Mouse (Mus musculus) liver, embryonic 11.5 days (tissue): ENCODE data around the gene Clhc1. TPM values are rescaled to one million over a fixed set of nuclear protein-coding genes. Genes with fewer than 3 reads are reported as not detected.

Experiments
- ATAC-seq: fragments of 200-750 bp; cut with Nextera tagmentation; replicated peaks from 2 replicates; pipeline ENCODE4 v1.8.0; 2017; ENCODE audit warnings: moderate number of reproducible peaks, mild to moderate bottlenecking, moderate TSS enrichment, moderate library complexity; ENCODE audit not compliant: low FRiP score
- DNase-seq: peaks from one replicate; pipeline ENCODE4 v3.0.0-alpha.2; 2017; ENCODE audit warnings: low spot score
- H3K27ac ChIP-seq: fragments of 300-500 bp; sonication (generic); 2 replicates; pipeline ENCODE4 v1.5.1; 2014; ENCODE audit warnings: mild to moderate bottlenecking, low read depth, low read length, control low read depth
- H3K27me3 ChIP-seq: fragments of 300-500 bp; sonication (generic); replicated peaks from 2 replicates; pipeline ENCODE4 v1.6.1; 2014; ENCODE audit warnings: low read length, mixed read lengths; ENCODE audit not compliant: control insufficient read depth, insufficient read depth
- H3K36me3 ChIP-seq: fragments of 300-500 bp; sonication (generic); 2 replicates; pipeline ENCODE4 v1.6.1; 2014; ENCODE audit warnings: mild to moderate bottlenecking, low read length, moderate library complexity, mixed read lengths; ENCODE audit not compliant: control insufficient read depth, insufficient read depth
- H3K4me1 ChIP-seq: fragments of 300-500 bp; sonication (generic); replicated peaks from 2 replicates; pipeline ENCODE4 v1.6.1; 2014; ENCODE audit warnings: low read length, mixed read lengths; ENCODE audit not compliant: control insufficient read depth, insufficient read depth
- H3K4me2 ChIP-seq: fragments of 300-500 bp; sonication (generic); 2 replicates; pipeline ENCODE4 v1.6.1; 2014; ENCODE audit warnings: mild to moderate bottlenecking, control low read depth, moderate library complexity
- H3K4me3 ChIP-seq: fragments of 300-500 bp; sonication (generic); 2 replicates; pipeline ENCODE4 v1.5.1; 2014; ENCODE audit warnings: low read depth, low read length, control low read depth
- H3K9ac ChIP-seq: fragments of 300-500 bp; sonication (generic); 2 replicates; pipeline ENCODE4 v1.6.1; 2014; ENCODE audit warnings: low read depth, low read length, control low read depth
- H3K9me3 ChIP-seq: fragments of 300-500 bp; sonication (generic); 2 replicates; pipeline ENCODE4 v1.6.1; 2016; ENCODE audit warnings: low read length, inconsistent platforms, mixed read lengths; ENCODE audit not compliant: control insufficient read depth
- WGBS: fragments of 180-500 bp; shearing (Covaris S2); extraction: QIAGEN DNeasy Blood & Tissue Kit; methylation state at CpG from one replicate; pipeline ENCODE4 v1.1.7; 2014; 5-methylcytosine and 5-hydroxymethylcytosine counted together
- polyA plus RNA-seq: library from polyadenylated mRNA; unstranded; fragments of >200 nt; fragmentation: Nextera tagmentation; extraction: Ambion mirVana; gene quantifications from 2 replicates; pipeline ENCODE4 v1.2.1, GENCODE M21; 2014

Clhc1 gene
- polyA plus RNA-seq, 1 experiment from 2014 or later = 0.10 TPM

DNA sequence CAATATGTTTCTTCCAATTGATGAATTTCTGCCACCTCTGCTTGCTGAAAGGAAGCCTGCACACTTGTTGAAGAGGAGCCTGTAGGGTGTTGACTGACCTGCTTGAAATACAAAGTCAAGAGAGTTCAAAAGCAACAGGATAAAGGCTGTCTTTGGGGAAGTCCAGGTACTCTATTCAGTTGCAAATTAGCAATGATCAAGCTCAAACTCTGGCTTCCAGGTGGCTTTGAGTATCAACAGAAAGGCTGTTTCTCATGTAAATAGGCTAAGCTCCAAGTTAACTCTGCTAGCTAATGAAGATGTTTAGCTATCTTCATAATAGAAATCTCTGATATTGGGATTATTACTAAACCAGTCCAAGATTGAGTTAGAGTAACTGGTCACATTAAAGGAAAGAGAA is 49.4 kb downstream of the Clhc1 start:
- H3K9me3 ChIP-seq = no peaks in the 10 kb centered on the region
- no peak overlapping the region for H3K4me3 ChIP-seq
- DNase-seq = no peak
- H3K9ac ChIP-seq = no peak overlapping the region
- no peak overlapping the region for H3K27ac ChIP-seq
- H3K27me3 ChIP-seq = no peaks in the 10 kb centered on the region
- ATAC-seq = no peak
- H3K4me2 ChIP-seq = no peak overlapping the region
- no peaks in the 10 kb centered on the region for H3K4me1 ChIP-seq
- H3K36me3 ChIP-seq = no peaks in the 10 kb centered on the region

DNA sequence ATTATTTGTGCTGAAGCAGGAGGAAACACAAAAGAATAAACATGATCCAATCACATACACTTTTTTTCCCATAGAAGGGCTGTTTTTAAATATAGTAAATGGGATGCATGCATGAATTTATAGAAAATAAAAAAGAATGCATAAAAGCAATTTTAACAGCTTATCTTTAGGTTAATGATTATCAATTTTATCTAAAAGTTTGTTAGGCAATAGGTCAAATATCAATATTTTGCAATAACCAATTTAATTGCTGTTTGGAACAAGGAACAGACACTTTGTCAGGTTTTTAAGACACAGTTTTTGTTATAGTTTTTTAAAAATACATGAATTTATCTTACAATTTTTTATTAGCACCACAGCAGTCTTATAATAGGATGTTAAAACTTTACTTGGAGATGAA is 51.2 kb downstream of the Clhc1 start:
- Histone ChIP-seq H3K27me3 (no peaks in the 10 kb centered on the region), H3K4me2 (no peak overlapping the region), H3K4me3 (no peak overlapping the region), H3K27ac (no peak overlapping the region), H3K4me1 (no peaks in the 10 kb centered on the region), H3K9me3 (no peaks in the 10 kb centered on the region), H3K36me3 (no peaks in the 10 kb centered on the region), H3K9ac (no peak overlapping the region)
- ATAC-seq (no peak), DNase-seq (no peak)

- Histone ChIP-seq H3K36me3 (no peaks in the 10 kb centered on the region), H3K27ac (no peak overlapping the region), H3K4me3 (no peak overlapping the region), H3K9ac (no peak overlapping the region), H3K4me2 (no peak overlapping the region), H3K27me3 (no peaks in the 10 kb centered on the region), H3K4me1 (no peaks in the 10 kb centered on the region), H3K9me3 (no peaks in the 10 kb centered on the region)
- no peak for DNase-seq
- ATAC-seq = no peak
- WGBS = 72% methylated on average over 2 of the region's 2 CpGs
Observed at GRCm38 (mm10) chr11:29603581-29603980, 55.8 kb downstream of the Clhc1 start.

DNA sequence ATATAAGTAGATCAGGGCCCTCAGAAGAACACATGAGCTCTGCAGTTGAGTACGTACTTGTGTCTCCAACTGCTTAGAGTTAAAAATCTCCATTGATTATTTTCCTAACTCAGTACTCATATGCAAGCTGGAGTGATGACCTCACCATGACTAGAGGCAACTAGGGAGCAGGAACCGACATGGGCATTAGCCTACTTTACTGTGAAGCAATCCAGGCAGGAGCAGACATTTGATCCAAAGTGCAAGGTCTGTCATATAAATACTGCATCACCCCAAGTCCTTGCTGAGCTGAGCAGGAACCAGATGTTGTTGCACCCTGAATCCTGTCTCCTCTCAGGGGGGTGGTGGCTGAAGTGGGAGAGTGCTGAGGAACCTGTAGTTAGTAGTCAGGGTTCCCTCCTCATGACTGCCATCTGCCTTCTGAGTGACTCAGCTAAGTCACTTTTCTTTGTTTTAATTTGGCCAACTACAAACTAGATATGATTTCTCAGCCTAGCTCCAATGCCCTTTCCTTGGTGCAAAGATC is 59.8 kb downstream of the Clhc1 start:
- no peak overlapping the region for H3K9ac ChIP-seq
- no peak for DNase-seq
- no peak overlapping the region for H3K27ac ChIP-seq
- no peak overlapping the region for H3K4me2 ChIP-seq
- no peak overlapping the region for H3K4me3 ChIP-seq
- no peaks in the 10 kb centered on the region for H3K27me3 ChIP-seq
- no peaks in the 10 kb centered on the region for H3K36me3 ChIP-seq
- no peaks in the 10 kb centered on the region for H3K9me3 ChIP-seq
- H3K4me1 ChIP-seq = no peaks in the 10 kb centered on the region
- ATAC-seq = no peak
- WGBS = 74% methylated on average over 2 of the region's 2 CpGs

- Histone ChIP-seq H3K9ac (no peak overlapping the region), H3K36me3 (no peaks in the 10 kb centered on the region), H3K4me2 (no peak overlapping the region), H3K27ac (no peak overlapping the region), H3K4me1 (no peaks in the 10 kb centered on the region), H3K27me3 (no peaks in the 10 kb centered on the region), H3K4me3 (no peak overlapping the region), H3K9me3 (no peaks in the 10 kb centered on the region)
- WGBS = 61% methylated on average over 5 of the region's 5 CpGs
- ATAC-seq = no peak
- no peak for DNase-seq
Observed at GRCm38 (mm10) chr11:29609756-29610468, 62.2 kb downstream of the Clhc1 start.

DNA sequence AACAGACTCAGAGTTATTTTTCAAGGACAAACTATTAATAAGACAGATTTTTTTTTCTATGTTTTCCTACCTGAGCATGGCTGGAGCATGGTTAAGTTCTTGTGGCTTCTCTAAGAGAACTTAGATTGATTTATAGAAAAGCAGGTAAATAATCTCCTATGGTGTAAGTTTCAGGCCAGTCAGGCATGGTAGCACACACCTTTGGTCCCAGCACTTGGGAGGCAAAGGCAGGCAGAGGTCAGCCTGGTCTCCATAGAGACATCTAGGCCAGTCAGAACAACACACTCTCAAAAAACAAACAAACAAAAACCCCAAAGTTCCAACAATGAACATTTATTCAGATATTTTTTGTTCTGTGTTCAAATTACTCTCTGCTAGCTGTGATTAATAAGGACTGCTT is 64.3 kb downstream of the Clhc1 start:
- DNase-seq (no peak), ATAC-seq (no peak)
- H3K4me2 ChIP-seq = no peak overlapping the region
- no peak overlapping the region for H3K9ac ChIP-seq
- H3K36me3 ChIP-seq = no peaks in the 10 kb centered on the region
- H3K27me3 ChIP-seq = no peaks in the 10 kb centered on the region
- no peaks in the 10 kb centered on the region for H3K4me1 ChIP-seq
- no peaks in the 10 kb centered on the region for H3K9me3 ChIP-seq
- H3K4me3 ChIP-seq = no peak overlapping the region
- H3K27ac ChIP-seq = no peak overlapping the region

GRCm38 (mm10) chr11:29613185-29613735 is 65.5 kb downstream of the Clhc1 start:
- WGBS = 71% methylated on average over 4 of the region's 4 CpGs
- H3K36me3 ChIP-seq = no peaks in the 10 kb centered on the region
- H3K4me3 ChIP-seq = no peak overlapping the region
- no peak overlapping the region for H3K27ac ChIP-seq
- H3K9ac ChIP-seq = no peak overlapping the region
- H3K9me3 ChIP-seq = no peaks in the 10 kb centered on the region
- no peak overlapping the region for H3K4me2 ChIP-seq
- no peak for DNase-seq
- ATAC-seq = no peak
- no peaks in the 10 kb centered on the region for H3K4me1 ChIP-seq
- no peaks in the 10 kb centered on the region for H3K27me3 ChIP-seq

DNA sequence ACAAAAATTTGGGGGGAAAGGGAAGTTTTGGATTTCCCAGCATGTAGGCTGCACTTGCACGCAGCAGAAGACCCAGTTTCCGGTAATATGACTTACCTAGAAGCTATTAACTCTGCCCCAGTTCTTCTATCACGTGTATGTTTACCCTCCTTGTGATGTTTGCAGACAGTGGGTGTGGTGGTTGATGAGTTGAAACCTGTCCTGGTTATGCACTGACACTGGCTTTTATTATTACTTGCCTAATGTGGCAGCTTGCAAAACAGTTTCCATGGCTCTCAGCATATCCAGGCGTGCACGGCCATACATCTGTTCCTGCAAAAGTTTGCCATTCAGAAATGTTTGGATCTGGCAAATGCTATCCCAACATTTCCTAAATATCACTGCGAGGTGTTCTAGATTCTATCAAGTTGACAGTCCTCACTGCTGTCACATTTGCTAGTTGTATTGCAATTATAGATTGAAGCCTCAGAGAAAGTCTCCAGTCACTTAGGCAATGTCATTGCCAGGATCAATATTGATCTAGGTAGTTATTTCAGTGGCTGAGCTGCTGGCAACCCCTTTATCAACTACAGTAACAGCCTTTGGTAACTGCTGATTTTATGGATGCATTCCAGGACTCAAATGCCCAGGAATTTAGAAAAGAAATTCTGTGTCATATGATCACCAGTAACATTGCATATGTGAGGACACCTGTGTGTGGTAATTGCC is 66.6 kb downstream of the Clhc1 start:
- no peaks in the 10 kb centered on the region for H3K4me1 ChIP-seq
- H3K4me2 ChIP-seq = no peak overlapping the region
- no peak for ATAC-seq
- 71% methylated on average over 6 of the region's 6 CpGs for WGBS
- H3K27ac ChIP-seq = no peak overlapping the region
- H3K9ac ChIP-seq = no peak overlapping the region
- H3K9me3 ChIP-seq = no peaks in the 10 kb centered on the region
- H3K27me3 ChIP-seq = no peaks in the 10 kb centered on the region
- no peak for DNase-seq
- no peak overlapping the region for H3K4me3 ChIP-seq
- H3K36me3 ChIP-seq = no peaks in the 10 kb centered on the region
